In the genomic region with DNA sequence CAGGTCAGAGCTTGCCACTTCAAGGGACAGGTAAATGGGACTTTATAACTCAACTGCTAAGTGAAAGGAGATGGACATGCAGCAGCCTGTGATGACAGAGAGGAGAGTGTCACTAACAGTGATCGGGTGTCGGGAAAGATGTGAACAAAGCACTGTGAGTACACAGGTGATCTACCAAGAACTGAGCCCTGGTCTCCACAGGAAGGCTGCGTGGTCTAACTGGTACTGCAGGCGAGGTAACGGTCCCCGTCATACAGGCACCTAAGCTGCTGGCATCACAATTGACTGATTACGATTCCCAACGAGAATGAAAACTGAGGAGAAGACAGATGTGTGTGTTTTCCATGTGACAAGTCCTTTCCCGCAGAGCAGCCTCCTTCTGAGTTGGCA, we compare ENCODE assay signal across 24 mouse cellular contexts. TPM values are rescaled to one million over a fixed set of nuclear protein-coding genes. Genes with fewer than 3 reads are reported as not detected.
A peak's percentile ranks its signal among the peaks of the same experiment; 100 is the strongest.
DNase-seq lines count a peak whose midpoint lies in the region; ATAC-seq and TF ChIP-seq lines count a peak whose summit lies in the region.
"Had no signal": no experiment of that assay in that cellular context is flagged by ENCODE, and none has a peak within 500 bp of the region (broad histone marks: within the 10 kb centered on the region; RNA-seq: fewer than 3 reads in every experiment).

No protein-coding gene starts in this region.

- peak overlapping the region; percentile 64 for H3K27ac ChIP-seq in hindbrain, embryonic 12.5 days
- H3K27ac ChIP-seq in hindbrain, postnatal 0 days: no peak overlapping the region
- H3K27ac ChIP-seq in forebrain, embryonic 16.5 days (ENCODE audit: low read length): no peak overlapping the region
- peak overlapping the region; percentile 50 for H3K27ac ChIP-seq in midbrain, embryonic 14.5 days (replicated peaks; ENCODE audit: low read depth, low read length)

- H3K36me3 ChIP-seq in hindbrain, embryonic 12.5 days: peaks cover 10% of the 10 kb centered on the region; the same call in 1 of the 2 replicates
- no peaks in the 10 kb centered on the region for H3K36me3 ChIP-seq in hindbrain, postnatal 0 days (ENCODE audit: insufficient read depth, low read length)
- 0 out of 2 replicates have a peak, but pooled peaks cover 2% of the 10 kb centered on the region for H3K36me3 ChIP-seq in forebrain, embryonic 16.5 days (ENCODE audit: control insufficient read depth, insufficient read depth)
- H3K36me3 ChIP-seq in midbrain, embryonic 14.5 days (ENCODE audit: control insufficient read depth, insufficient read depth, low read length): no peaks in the 10 kb centered on the region

- peak; percentile 25; the same call in 1 of the 2 replicates for ATAC-seq in hindbrain, embryonic 12.5 days (ENCODE audit: low FRiP score)
- no peak for ATAC-seq in hindbrain, postnatal 0 days
- ATAC-seq in forebrain, embryonic 16.5 days: peak; percentile 22; the same call in 1 of the 2 replicates
- ATAC-seq in midbrain, embryonic 14.5 days (ENCODE audit: low FRiP score, low TSS enrichment): no peak
- ATAC-seq: intestine, postnatal 0 days; Patski had no signal

- intact Hi-C loops in heart, postnatal 14 days (cut with DNase I): no loop called here

- H3K9ac ChIP-seq in hindbrain, embryonic 12.5 days: no peak overlapping the region
- H3K9ac ChIP-seq in hindbrain, postnatal 0 days (replicated peaks; ENCODE audit: low read length): no peak overlapping the region
- H3K9ac ChIP-seq in forebrain, embryonic 16.5 days (replicated peaks; ENCODE audit: low read depth, low read length): no peak overlapping the region
- H3K9ac ChIP-seq in midbrain, embryonic 14.5 days (replicated peaks; ENCODE audit: low read length): no peak overlapping the region
- H3K9ac ChIP-seq: heart, embryonic 12.5 days had no signal

- no peaks in the 10 kb centered on the region for H3K27me3 ChIP-seq in hindbrain, embryonic 12.5 days
- H3K27me3 ChIP-seq in hindbrain, postnatal 0 days (ENCODE audit: insufficient read depth, low read length): no peaks in the 10 kb centered on the region
- H3K27me3 ChIP-seq in forebrain, embryonic 16.5 days (replicated peaks; ENCODE audit: control insufficient read depth, insufficient read depth, low read length): no peaks in the 10 kb centered on the region
- no peaks in the 10 kb centered on the region for H3K27me3 ChIP-seq in midbrain, embryonic 14.5 days (ENCODE audit: control insufficient read depth, insufficient read depth, low read length)
- H3K27me3 ChIP-seq: heart, embryonic 12.5 days; Patski had no signal

- DNase-seq in hindbrain, postnatal 0 days (ENCODE audit: low spot score): no peak
- no peak for DNase-seq in midbrain, embryonic 14.5 days
- no peak for DNase-seq in spleen, postnatal 14 days (ENCODE audit: low spot score in 2 of 2)
- DNase-seq in kidney, postnatal 4 days: no peak
- DNase-seq in heart, postnatal 14 days: no peak
- DNase-seq: adrenal gland, postnatal 36 days; cerebellum, adult 9-11 months; embryo, embryonic 11 days; heart, postnatal 36 days; left cerebral cortex, postnatal 4 days; lung, adult 18-20 months; lung, postnatal 36 days; right cerebral cortex, postnatal 4 days; thymus, postnatal 36 days had no signal

- H3K4me3 ChIP-seq in hindbrain, embryonic 12.5 days: no peak overlapping the region
- H3K4me3 ChIP-seq in hindbrain, postnatal 0 days (ENCODE audit: low read length): no peak overlapping the region
- H3K4me3 ChIP-seq in forebrain, embryonic 16.5 days (replicated peaks; ENCODE audit: low read length): no peak overlapping the region
- no peak overlapping the region for H3K4me3 ChIP-seq in midbrain, embryonic 14.5 days (replicated peaks; ENCODE audit: low read depth, low read length)
- H3K4me3 ChIP-seq: heart, embryonic 12.5 days had no signal

- TF ChIP-seq CTCF in hindbrain, postnatal 0 days (IDR thresholded peaks at IDR 0.05; ENCODE audit: low read depth): no peak

- H3K4me1 ChIP-seq in hindbrain, embryonic 12.5 days: peaks cover 31% of the 10 kb centered on the region
- H3K4me1 ChIP-seq in hindbrain, postnatal 0 days (ENCODE audit: insufficient read depth, low read length): no peaks in the 10 kb centered on the region
- H3K4me1 ChIP-seq in forebrain, embryonic 16.5 days (replicated peaks; ENCODE audit: control insufficient read depth, insufficient read depth, low read length): peaks cover 20% of the 10 kb centered on the region; the same call in 1 of the 2 replicates
- H3K4me1 ChIP-seq in midbrain, embryonic 14.5 days (ENCODE audit: control insufficient read depth, insufficient read depth, low read length): peaks cover 11% of the 10 kb centered on the region

- H3K4me2 ChIP-seq in hindbrain, embryonic 12.5 days (replicated peaks): no peak overlapping the region
- no peak overlapping the region for H3K4me2 ChIP-seq in hindbrain, postnatal 0 days (ENCODE audit: low read depth, low read length)
- no peak overlapping the region for H3K4me2 ChIP-seq in forebrain, embryonic 16.5 days (ENCODE audit: low read length)
- H3K4me2 ChIP-seq in midbrain, embryonic 14.5 days (ENCODE audit: low read length): no peak overlapping the region
- H3K4me2 ChIP-seq: heart, embryonic 12.5 days had no signal

- WGBS in hindbrain, embryonic 12.5 days: 74% methylated on average over 9 of the region's 9 CpGs
- 73% methylated on average over 9 of the region's 9 CpGs for WGBS in hindbrain, postnatal 0 days
- 72% methylated on average over 9 of the region's 9 CpGs for WGBS in forebrain, embryonic 16.5 days
- WGBS in midbrain, embryonic 14.5 days: 66% methylated on average over 9 of the region's 9 CpGs

- no peaks in the 10 kb centered on the region for H3K9me3 ChIP-seq in hindbrain, embryonic 12.5 days (replicated peaks)
- no peaks in the 10 kb centered on the region; the same call in 1 of the 2 replicates for H3K9me3 ChIP-seq in hindbrain, postnatal 0 days (ENCODE audit: low read length)
- peaks cover 3% of the 10 kb centered on the region; the same call in 1 of the 2 replicates for H3K9me3 ChIP-seq in forebrain, embryonic 16.5 days (ENCODE audit: control insufficient read depth, low read length)
- no peaks in the 10 kb centered on the region for H3K9me3 ChIP-seq in midbrain, embryonic 14.5 days (ENCODE audit: control insufficient read depth, low read length)
- H3K9me3 ChIP-seq: heart, embryonic 12.5 days had no signal

RNA-seq across cellular contexts. Expression of a gene that starts 28.2 kb away (rescaled TPM):
- polyA plus RNA-seq in hindbrain, embryonic 12.5 days (2016; fragmentation: Nextera tagmentation; extraction: Ambion mirVana): not detected in 2 replicates
- not detected in 2 replicates for total RNA-seq in hindbrain, postnatal 0 days (2014; rRNA removed)
- polyA plus RNA-seq in hindbrain, postnatal 0 days (2015; fragmentation: Nextera tagmentation; extraction: Ambion mirVana): not detected in 2 replicates
- not detected in 2 replicates for polyA plus RNA-seq in forebrain, embryonic 16.5 days (2015; fragmentation: Nextera tagmentation; extraction: Ambion mirVana)
- not detected in 2 replicates for polyA plus RNA-seq in midbrain, embryonic 14.5 days (2014; fragmentation: Nextera tagmentation; extraction: Ambion mirVana)
- not detected for total RNA-seq in heart, postnatal 14 days (2021)
- total RNA-seq: adrenal gland, postnatal 36 days; gastrocnemius, postnatal 4 days; heart, postnatal 36 days; layer of hippocampus, adult 18-20 months; left cerebral cortex, postnatal 4 days; liver, adult 2 months had no signal
- polyA plus RNA-seq: C2C12; heart, embryonic 12.5 days; intestine, postnatal 0 days; kidney, embryonic 16.5 days; liver, adult 2 months; Patski had no signal

RNA-seq across cellular contexts. Expression of a gene that starts 53.1 kb away (rescaled TPM):
- polyA plus RNA-seq in hindbrain, embryonic 12.5 days (2016; fragmentation: Nextera tagmentation; extraction: Ambion mirVana): 51.1 and 51.4 TPM in 2 replicates
- 14.0 and 22.2 TPM in 2 replicates for total RNA-seq in hindbrain, postnatal 0 days (2014; rRNA removed)
- polyA plus RNA-seq in hindbrain, postnatal 0 days (2015; fragmentation: Nextera tagmentation; extraction: Ambion mirVana): 32.9 and 36.0 TPM in 2 replicates
- polyA plus RNA-seq in forebrain, embryonic 16.5 days (2015; fragmentation: Nextera tagmentation; extraction: Ambion mirVana): 35.0 and 37.5 TPM in 2 replicates
- polyA plus RNA-seq in midbrain, embryonic 14.5 days (2014; fragmentation: Nextera tagmentation; extraction: Ambion mirVana): 28.4 and 36.9 TPM in 2 replicates
- 10 to 100 TPM; 30.1 to 30.2 TPM for total RNA-seq in heart, postnatal 14 days (2021)

Comparison
In these comparisons a context has a peak if more than half of its experiments do, and no peak if none do; other contexts are left out.
1. ATAC-seq: peak in hindbrain, embryonic 12.5 days (single experiment) and forebrain, embryonic 16.5 days (single experiment); none in hindbrain, postnatal 0 days (single experiment) and midbrain, embryonic 14.5 days (single experiment).
2. H3K27ac ChIP-seq: peak in hindbrain, embryonic 12.5 days (single experiment) and midbrain, embryonic 14.5 days (single experiment); none in hindbrain, postnatal 0 days (single experiment) and forebrain, embryonic 16.5 days (single experiment).